Comparison of ENCODE assay signal across 9 mouse cellular contexts in the genomic region with DNA sequence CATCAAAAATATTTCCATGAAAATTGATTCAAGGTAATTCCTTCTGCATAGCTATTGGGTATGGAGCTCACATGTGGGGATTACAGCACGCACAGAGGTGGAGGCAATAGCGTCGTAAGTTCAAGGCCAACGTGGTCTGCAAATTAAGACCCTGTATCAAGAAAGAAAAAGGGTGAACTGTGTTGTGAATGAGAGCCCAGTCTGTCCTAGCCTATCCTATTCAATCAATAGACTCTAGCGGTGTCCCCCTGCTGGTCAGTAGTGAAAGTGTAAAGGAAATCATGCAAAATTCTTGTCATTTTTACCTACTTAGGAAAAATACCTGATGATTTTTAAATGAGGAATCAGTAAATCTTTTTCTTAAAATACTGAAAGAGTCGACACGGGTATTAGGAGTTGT. TPM values are rescaled to one million over a fixed set of nuclear protein-coding genes. Genes with fewer than 3 reads are reported as not detected.
A peak's percentile ranks its signal among the peaks of the same experiment; 100 is the strongest.
DNase-seq lines count a peak whose midpoint lies in the region; ATAC-seq and TF ChIP-seq lines count a peak whose summit lies in the region.
"Had no signal": no experiment of that assay in that cellular context is flagged by ENCODE, and none has a peak within 500 bp of the region (broad histone marks: within the 10 kb centered on the region; RNA-seq: fewer than 3 reads in every experiment).

No protein-coding gene starts in this region.

- no peak overlapping the region for H3K4me2 ChIP-seq in hindbrain, embryonic 11.5 days (replicated peaks; ENCODE audit: low read depth, low read length)
- H3K4me2 ChIP-seq in lung, postnatal 0 days (replicated peaks; ENCODE audit: low read depth, low read length): no peak overlapping the region
- H3K4me2 ChIP-seq: heart, embryonic 13.5 days had no signal

- DNase-seq in hindbrain, embryonic 11.5 days (ENCODE audit: low spot score): peak; percentile 58
- no peak for DNase-seq in hindbrain, embryonic 10.5 days (ENCODE audit: low spot score)
- peak; percentile 32 for DNase-seq in CD4-positive helper T cell, adult 2 months (ENCODE audit: low read depth, low spot score)
- peak; percentile 51 for DNase-seq in adrenal gland, postnatal 14 days
- DNase-seq in heart, postnatal 4 days: peak; percentile 44
- DNase-seq in lung, postnatal 0 days (ENCODE audit: low spot score): peak; percentile 60
- peak; percentile 64 for DNase-seq in retina, postnatal 1 day

- 40% methylated on average over 7 of the region's 7 CpGs for WGBS in hindbrain, embryonic 11.5 days
- 38% methylated on average over 7 of the region's 7 CpGs for WGBS in hindbrain, embryonic 10.5 days
- WGBS in lung, postnatal 0 days: 33% methylated on average over 7 of the region's 7 CpGs

- no peak overlapping the region for H3K27ac ChIP-seq in hindbrain, embryonic 11.5 days (ENCODE audit: low read depth, low read length)
- H3K27ac ChIP-seq in hindbrain, embryonic 10.5 days: no peak overlapping the region
- no peak overlapping the region for H3K27ac ChIP-seq in lung, postnatal 0 days (ENCODE audit: low read length)
- H3K27ac ChIP-seq: heart, embryonic 13.5 days had no signal

- no peaks in the 10 kb centered on the region for H3K9me3 ChIP-seq in hindbrain, embryonic 11.5 days (ENCODE audit: control insufficient read depth, low read length)
- no peaks in the 10 kb centered on the region for H3K9me3 ChIP-seq in hindbrain, embryonic 10.5 days
- H3K9me3 ChIP-seq in lung, postnatal 0 days (ENCODE audit: low read length): no peaks in the 10 kb centered on the region
- H3K9me3 ChIP-seq: heart, embryonic 13.5 days had no signal

- TF ChIP-seq EP300 in lung, postnatal 0 days (IDR thresholded peaks at IDR 0.05): no peak

- no peaks in the 10 kb centered on the region for H3K27me3 ChIP-seq in hindbrain, embryonic 11.5 days (ENCODE audit: control insufficient read depth, insufficient read depth, low read length)
- H3K27me3 ChIP-seq in hindbrain, embryonic 10.5 days (ENCODE audit: insufficient read depth, poor library complexity, severe bottlenecking): no peaks in the 10 kb centered on the region
- no peaks in the 10 kb centered on the region for H3K27me3 ChIP-seq in lung, postnatal 0 days (replicated peaks; ENCODE audit: insufficient read depth, low read length)
- H3K27me3 ChIP-seq: heart, embryonic 13.5 days had no signal

- H3K4me1 ChIP-seq in hindbrain, embryonic 11.5 days (replicated peaks; ENCODE audit: control insufficient read depth, insufficient read depth, low read length): no peaks in the 10 kb centered on the region
- H3K4me1 ChIP-seq in hindbrain, embryonic 10.5 days (replicated peaks): no peaks in the 10 kb centered on the region
- no peaks in the 10 kb centered on the region for H3K4me1 ChIP-seq in lung, postnatal 0 days (ENCODE audit: insufficient read depth, low read depth, low read length)
- H3K4me1 ChIP-seq: heart, embryonic 13.5 days had no signal

- H3K36me3 ChIP-seq in hindbrain, embryonic 11.5 days (ENCODE audit: control insufficient read depth, insufficient read depth, low read length): no peaks in the 10 kb centered on the region
- peaks cover 71% of the 10 kb centered on the region for H3K36me3 ChIP-seq in hindbrain, embryonic 10.5 days
- 0 out of 2 replicates have a peak, but pooled peaks cover 6% of the 10 kb centered on the region for H3K36me3 ChIP-seq in lung, postnatal 0 days (ENCODE audit: insufficient read depth, low read length)

- no peak overlapping the region for H3K9ac ChIP-seq in hindbrain, embryonic 11.5 days (ENCODE audit: low read depth, low read length)
- no peak overlapping the region for H3K9ac ChIP-seq in lung, postnatal 0 days (replicated peaks; ENCODE audit: low read depth)
- H3K9ac ChIP-seq: heart, embryonic 13.5 days had no signal

- no peak overlapping the region for H3K4me3 ChIP-seq in hindbrain, embryonic 11.5 days (ENCODE audit: low read depth, low read length)
- no peak overlapping the region for H3K4me3 ChIP-seq in hindbrain, embryonic 10.5 days
- H3K4me3 ChIP-seq in lung, postnatal 0 days (ENCODE audit: low read depth, low read length): no peak overlapping the region
- H3K4me3 ChIP-seq: heart, embryonic 13.5 days had no signal

- ATAC-seq in hindbrain, embryonic 11.5 days (ENCODE audit: low FRiP score): peak; percentile 66; the same call in 1 of the 2 replicates
- no peak for ATAC-seq in lung, postnatal 0 days
- no peak for ATAC-seq in erythroid progenitor cell, adult 5-6 weeks (replicated peaks; ENCODE audit: low FRiP score, poor library complexity, severe bottlenecking)

- peak; percentile 79 for TF ChIP-seq CTCF in lung, postnatal 0 days (IDR thresholded peaks at IDR 0.05)

RNA-seq across cellular contexts. Expression of a gene that starts 17.3 kb away (rescaled TPM):
- 34.8 and 40.3 TPM in 2 replicates for polyA plus RNA-seq in hindbrain, embryonic 11.5 days (2014; fragmentation: Nextera tagmentation; extraction: Ambion mirVana)
- 28.5 and 35.1 TPM in 2 replicates for polyA plus RNA-seq in hindbrain, embryonic 10.5 days (2016; fragmentation: Nextera tagmentation; extraction: Ambion mirVana)
- total RNA-seq in adrenal gland, postnatal 14 days (2021): 55.0 and 59.0 TPM in 2 replicates
- 10 to 100 TPM; 50.8 to 51.1 TPM for total RNA-seq in heart, postnatal 4 days (2021)
- 13.9 and 17.3 TPM in 2 replicates for polyA plus RNA-seq in lung, postnatal 0 days (2015; fragmentation: Nextera tagmentation; extraction: Ambion mirVana)
- total RNA-seq in erythroid progenitor cell, adult 5-6 weeks (2015; ENCODE audit: low replicate concordance): 43.2 and 47.8 TPM in 2 replicates
- 49.0 and 55.6 TPM in 2 replicates for total RNA-seq in erythroid progenitor cell, adult 5-6 weeks (2017; ENCODE audit: low replicate concordance)

RNA-seq across cellular contexts. Expression of a gene that starts 18.0 kb away (rescaled TPM):
- 760 and 772 TPM in 2 replicates for polyA plus RNA-seq in hindbrain, embryonic 11.5 days (2014; fragmentation: Nextera tagmentation; extraction: Ambion mirVana)
- 802 and 846 TPM in 2 replicates for polyA plus RNA-seq in hindbrain, embryonic 10.5 days (2016; fragmentation: Nextera tagmentation; extraction: Ambion mirVana)
- total RNA-seq in adrenal gland, postnatal 14 days (2021): 415 and 429 TPM in 2 replicates
- 1,000 to 10,000 TPM; 1,262 to 1,293 TPM for total RNA-seq in heart, postnatal 4 days (2021)
- polyA plus RNA-seq in lung, postnatal 0 days (2015; fragmentation: Nextera tagmentation; extraction: Ambion mirVana): 663 and 711 TPM in 2 replicates
- 211 and 225 TPM in 2 replicates for total RNA-seq in erythroid progenitor cell, adult 5-6 weeks (2015; ENCODE audit: low replicate concordance)
- total RNA-seq in erythroid progenitor cell, adult 5-6 weeks (2017; ENCODE audit: low replicate concordance): 85.0 and 121 TPM in 2 replicates

RNA-seq across cellular contexts. Expression of a gene that starts 43.5 kb away (rescaled TPM):
- polyA plus RNA-seq in hindbrain, embryonic 11.5 days (2014; fragmentation: Nextera tagmentation; extraction: Ambion mirVana): 70.4 and 80.0 TPM in 2 replicates
- 46.5 and 52.6 TPM in 2 replicates for polyA plus RNA-seq in hindbrain, embryonic 10.5 days (2016; fragmentation: Nextera tagmentation; extraction: Ambion mirVana)
- total RNA-seq in adrenal gland, postnatal 14 days (2021): 21.2 and 24.2 TPM in 2 replicates
- total RNA-seq in heart, postnatal 4 days (2021): 10 to 100 TPM; 32.2 to 33.9 TPM
- polyA plus RNA-seq in lung, postnatal 0 days (2015; fragmentation: Nextera tagmentation; extraction: Ambion mirVana): 33.2 and 38.2 TPM in 2 replicates
- total RNA-seq in erythroid progenitor cell, adult 5-6 weeks (2015; ENCODE audit: low replicate concordance): not detected in 2 replicates
- not detected in 2 replicates for total RNA-seq in erythroid progenitor cell, adult 5-6 weeks (2017; ENCODE audit: low replicate concordance)

Comparison
In these comparisons a context has a peak if more than half of its experiments do, and no peak if none do; other contexts are left out.
1. RNA of a gene that starts 43.5 kb away (total RNA-seq): 32.2 to 33.9 TPM in heart, postnatal 4 days and 21.2 to 24.2 TPM in adrenal gland, postnatal 14 days; not detected in erythroid progenitor cell, adult 5-6 weeks; every median in the first group is over 10 times any median in the second.